Mouse (Mus musculus): Measurements from ENCODE around the gene Slit3. TPM values are rescaled to one million over a fixed set of nuclear protein-coding genes. Genes with fewer than 3 reads are reported as not detected.

The Slit3 gene
- polyA plus RNA-seq, 1 experiment from 2014 or later = 4.8 TPM

DNA sequence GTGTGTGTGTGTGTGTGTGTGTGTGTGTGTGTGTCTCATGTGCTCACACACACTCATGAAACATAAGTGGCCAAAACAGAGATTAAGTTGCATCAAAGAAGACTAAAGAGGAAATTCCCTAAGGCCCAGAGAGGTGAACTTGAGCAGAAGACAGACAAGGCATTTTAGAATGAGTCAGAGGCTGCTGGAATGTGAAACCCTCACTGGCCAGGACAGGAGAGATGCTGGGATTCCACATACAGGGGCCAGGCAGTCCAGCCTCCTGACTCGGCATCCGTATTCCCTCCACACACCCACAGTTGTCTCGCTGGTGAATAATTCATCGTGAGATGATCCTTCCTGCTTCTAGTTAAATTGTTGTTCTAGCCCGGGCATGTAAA lies 352.6 kb downstream of the Slit3 start:
- WGBS = 63% methylated on average over 5 of the region's 5 CpGs

GRCm38 (mm10) chr11:35480146-35480545 lies 359.1 kb downstream of the Slit3 start:
- Histone ChIP-seq H3K9ac (ENCODE audit: low read depth, low read length) (no peak overlapping the region), H3K4me3 (ENCODE audit: low read depth, low read length) (no peak overlapping the region), H3K27ac (ENCODE audit: low read depth, low read length) (no peak overlapping the region), H3K4me2 (replicated peaks; ENCODE audit: low read depth) (no peak overlapping the region), H3K27me3 (replicated peaks; ENCODE audit: control insufficient read depth, insufficient read depth, low read length) (no peaks in the 10 kb centered on the region), H3K36me3 (ENCODE audit: control insufficient read depth, insufficient read depth) (no peaks in the 10 kb centered on the region), H3K9me3 (ENCODE audit: control insufficient read depth) (peaks cover 2% of the 10 kb centered on the region; the same call in 1 of the 2 replicates), H3K4me1 (replicated peaks; ENCODE audit: control insufficient read depth, insufficient read depth, low read length) (no peaks in the 10 kb centered on the region)
- TF ChIP-seq CTCF (IDR thresholded peaks at IDR 0.05; ENCODE audit: low read depth) = no peak
- ATAC-seq = no peak
- WGBS = 60% methylated on average over 8 of the region's 8 CpGs

More for the DNA sequence above, 352.6 kb downstream of the Slit3 start:
- no peak overlapping the region for H3K9ac ChIP-seq (ENCODE audit: low read depth, low read length)
- no peaks in the 10 kb centered on the region for H3K27me3 ChIP-seq (replicated peaks; ENCODE audit: control insufficient read depth, insufficient read depth, low read length)
- no peak overlapping the region for H3K27ac ChIP-seq (ENCODE audit: low read depth, low read length)
- no peak for ATAC-seq
- H3K4me3 ChIP-seq (ENCODE audit: low read depth, low read length) = no peak overlapping the region
- H3K9me3 ChIP-seq (ENCODE audit: control insufficient read depth) = peaks cover under 1% of the 10 kb centered on the region; the same call in 1 of the 2 replicates
- H3K36me3 ChIP-seq (ENCODE audit: control insufficient read depth, insufficient read depth) = no peaks in the 10 kb centered on the region
- no peaks in the 10 kb centered on the region for H3K4me1 ChIP-seq (replicated peaks; ENCODE audit: control insufficient read depth, insufficient read depth, low read length)
- no peak overlapping the region for H3K4me2 ChIP-seq (replicated peaks; ENCODE audit: low read depth)
- TF ChIP-seq CTCF (IDR thresholded peaks at IDR 0.05; ENCODE audit: low read depth) = no peak

GRCm38 (mm10) chr11:35481611-35482363 lies 360.8 kb downstream of the Slit3 start:
- no peak for TF ChIP-seq CTCF (IDR thresholded peaks at IDR 0.05; ENCODE audit: low read depth)
- ATAC-seq = no peak
- WGBS = 76% methylated on average over 9 of the region's 9 CpGs
- no peaks in the 10 kb centered on the region for H3K27me3 ChIP-seq (replicated peaks; ENCODE audit: control insufficient read depth, insufficient read depth, low read length)
- no peak overlapping the region for H3K27ac ChIP-seq (ENCODE audit: low read depth, low read length)
- H3K9me3 ChIP-seq (ENCODE audit: control insufficient read depth) = peaks cover 2% of the 10 kb centered on the region; the same call in 1 of the 2 replicates
- no peak overlapping the region for H3K9ac ChIP-seq (ENCODE audit: low read depth, low read length)
- H3K4me2 ChIP-seq (replicated peaks; ENCODE audit: low read depth) = no peak overlapping the region
- H3K4me3 ChIP-seq (ENCODE audit: low read depth, low read length) = no peak overlapping the region
- no peaks in the 10 kb centered on the region for H3K36me3 ChIP-seq (ENCODE audit: control insufficient read depth, insufficient read depth)
- H3K4me1 ChIP-seq (replicated peaks; ENCODE audit: control insufficient read depth, insufficient read depth, low read length) = no peaks in the 10 kb centered on the region

DNA sequence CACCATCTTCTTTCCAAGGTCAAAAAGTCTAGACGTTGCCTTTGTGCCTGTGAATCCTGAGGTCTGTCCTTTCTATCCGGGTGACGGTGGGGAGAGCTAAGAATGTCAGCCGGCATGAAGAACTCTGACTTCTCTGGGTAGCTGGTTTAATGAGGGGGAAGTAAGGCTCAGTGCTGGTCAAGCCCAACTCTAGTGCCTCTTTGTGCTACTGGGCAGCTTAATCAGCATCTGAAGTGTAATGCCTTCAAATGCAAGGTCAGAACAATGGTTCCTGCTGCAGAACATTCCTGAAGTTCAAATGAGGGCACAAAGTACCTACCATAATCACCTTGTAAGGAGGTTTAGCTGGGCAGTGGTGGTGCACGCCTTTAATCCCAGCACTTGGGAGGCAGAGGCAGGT lies 366.9 kb downstream of the Slit3 start:
- WGBS = 88% methylated on average over 5 of the region's 5 CpGs
- Histone ChIP-seq H3K36me3 (ENCODE audit: control insufficient read depth, insufficient read depth) (no peaks in the 10 kb centered on the region), H3K27me3 (replicated peaks; ENCODE audit: control insufficient read depth, insufficient read depth, low read length) (no peaks in the 10 kb centered on the region), H3K4me2 (replicated peaks; ENCODE audit: low read depth) (no peak overlapping the region), H3K4me3 (ENCODE audit: low read depth, low read length) (no peak overlapping the region), H3K4me1 (replicated peaks; ENCODE audit: control insufficient read depth, insufficient read depth, low read length) (no peaks in the 10 kb centered on the region), H3K9me3 (ENCODE audit: control insufficient read depth) (no peaks in the 10 kb centered on the region), H3K27ac (ENCODE audit: low read depth, low read length) (no peak overlapping the region), H3K9ac (ENCODE audit: low read depth, low read length) (no peak overlapping the region)
- ATAC-seq = no peak
- no peak for TF ChIP-seq CTCF (IDR thresholded peaks at IDR 0.05; ENCODE audit: low read depth)

DNA sequence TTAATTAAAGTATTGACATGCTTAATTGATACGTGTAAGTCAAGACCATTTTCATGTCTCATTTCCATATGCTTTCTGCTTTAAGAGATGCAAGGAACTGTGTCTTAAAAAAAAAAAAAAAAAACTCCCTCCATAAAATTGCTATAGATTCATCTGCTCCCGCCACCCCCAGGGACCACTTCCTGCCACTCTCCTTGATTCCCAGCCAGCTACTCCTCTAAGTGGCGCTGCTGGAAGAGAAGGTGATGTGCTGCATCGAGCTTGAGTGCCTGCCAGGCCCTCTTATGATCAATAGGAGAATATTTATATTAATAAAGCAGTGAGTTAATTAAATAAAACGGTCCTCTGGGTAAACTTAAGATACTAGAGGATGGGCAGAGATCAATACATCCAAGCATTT lies 370.7 kb downstream of the Slit3 start:
- TF ChIP-seq CTCF (IDR thresholded peaks at IDR 0.05; ENCODE audit: low read depth) = no peak
- Histone ChIP-seq H3K4me1 (replicated peaks; ENCODE audit: control insufficient read depth, insufficient read depth, low read length) (no peaks in the 10 kb centered on the region), H3K4me2 (replicated peaks; ENCODE audit: low read depth) (no peak overlapping the region), H3K4me3 (ENCODE audit: low read depth, low read length) (no peak overlapping the region), H3K36me3 (ENCODE audit: control insufficient read depth, insufficient read depth) (no peaks in the 10 kb centered on the region), H3K27ac (ENCODE audit: low read depth, low read length) (no peak overlapping the region), H3K9ac (ENCODE audit: low read depth, low read length) (no peak overlapping the region), H3K9me3 (ENCODE audit: control insufficient read depth) (no peaks in the 10 kb centered on the region), H3K27me3 (replicated peaks; ENCODE audit: control insufficient read depth, insufficient read depth, low read length) (no peaks in the 10 kb centered on the region)
- 64% methylated on average over 5 of the region's 5 CpGs for WGBS
- ATAC-seq = no peak

DNA sequence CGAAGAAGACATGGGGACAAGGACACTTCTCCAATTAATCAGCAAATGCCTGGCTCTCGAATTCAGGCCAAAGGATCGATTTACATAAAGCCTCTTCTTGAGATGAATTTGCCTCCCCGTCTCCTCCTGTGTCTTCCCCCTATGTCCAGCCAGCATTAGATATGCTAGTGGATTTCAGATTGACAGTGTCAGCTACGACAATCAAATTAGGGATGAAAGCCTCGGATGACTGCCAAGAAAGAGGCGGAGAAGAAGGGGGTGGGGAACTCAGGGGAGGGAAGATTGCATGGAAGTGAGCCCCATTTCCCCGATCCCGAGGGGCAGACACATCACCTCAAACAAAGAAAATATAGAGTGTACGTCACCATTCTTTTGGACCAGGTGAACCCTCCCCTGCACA lies 375.9 kb downstream of the Slit3 start:
- 81% methylated on average over 10 of the region's 10 CpGs for WGBS
- ATAC-seq = no peak

More for the DNA sequence above, 375.9 kb downstream of the Slit3 start:
- Histone ChIP-seq H3K36me3 (ENCODE audit: control insufficient read depth, insufficient read depth) (no peaks in the 10 kb centered on the region), H3K27me3 (replicated peaks; ENCODE audit: control insufficient read depth, insufficient read depth, low read length) (no peaks in the 10 kb centered on the region), H3K27ac (ENCODE audit: low read depth, low read length) (no peak overlapping the region), H3K9me3 (ENCODE audit: control insufficient read depth) (no peaks in the 10 kb centered on the region), H3K4me1 (replicated peaks; ENCODE audit: control insufficient read depth, insufficient read depth, low read length) (no peaks in the 10 kb centered on the region), H3K4me3 (ENCODE audit: low read depth, low read length) (no peak overlapping the region), H3K9ac (ENCODE audit: low read depth, low read length) (no peak overlapping the region), H3K4me2 (replicated peaks; ENCODE audit: low read depth) (no peak overlapping the region)
- TF ChIP-seq CTCF (IDR thresholded peaks at IDR 0.05; ENCODE audit: low read depth) = no peak

Data from intestine, postnatal 0 days (tissue).